Mouse (Mus musculus) T-helper 2 cell (primary cell): Measurements from ENCODE around the gene Ttll13.

Experiments used
- in situ Hi-C: fragments of 300-600 bp; cut with MboI, MseI; formaldehyde crosslinking; loops from one replicate; pipeline ENCODE4 v1.15.1; 2025; ENCODE audit warnings: high pct_unique_total_duplicates

Ttll13 gene

DNA sequence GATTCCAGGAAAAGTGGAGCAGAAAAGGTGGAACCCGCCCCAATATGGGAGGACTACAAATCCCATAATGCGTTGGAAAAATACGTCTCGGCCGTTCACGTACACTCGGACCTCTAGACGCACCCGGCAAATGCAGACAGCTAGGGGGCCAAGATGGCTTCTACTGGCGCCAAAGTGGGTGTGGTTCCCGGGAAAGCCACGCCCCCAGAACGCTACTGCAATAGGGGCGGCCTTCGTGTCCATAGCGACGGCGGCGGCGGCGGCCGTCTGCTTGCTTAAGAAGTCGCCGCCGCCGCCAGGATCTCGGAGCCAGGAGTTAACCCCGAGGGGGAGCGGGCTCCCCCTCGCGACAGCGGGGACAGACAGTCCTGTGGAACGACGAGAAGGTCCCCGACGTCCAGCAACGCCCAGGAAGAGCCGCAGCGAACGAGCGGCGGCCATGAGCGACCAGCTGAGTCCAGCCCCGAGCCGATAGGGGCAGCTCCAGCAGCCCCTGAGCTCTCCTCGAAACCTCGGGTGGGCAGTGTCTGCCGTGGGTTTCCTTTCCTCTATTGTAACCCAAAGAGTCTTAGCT, at the start of gene Ttll13:
Gene Ttll13 (plus strand): TSS at position 229 of the 574 bp plus-strand sequence.
- in situ Hi-C loops, result no loop called here

GRCm38 (mm10) chr7:80197371-80197770, 48.8 kb upstream of the Ttll13 start:
- in situ Hi-C loops, result no loop called here

- in situ Hi-C loops, result no loop called here
Observed at GRCm38 (mm10) chr7:80197941-80198778, 48.0 kb upstream of the Ttll13 start.

GRCm38 (mm10) chr7:80198863-80199262, 47.3 kb upstream of the Ttll13 start:
- in situ Hi-C loops, result no loop called here

DNA sequence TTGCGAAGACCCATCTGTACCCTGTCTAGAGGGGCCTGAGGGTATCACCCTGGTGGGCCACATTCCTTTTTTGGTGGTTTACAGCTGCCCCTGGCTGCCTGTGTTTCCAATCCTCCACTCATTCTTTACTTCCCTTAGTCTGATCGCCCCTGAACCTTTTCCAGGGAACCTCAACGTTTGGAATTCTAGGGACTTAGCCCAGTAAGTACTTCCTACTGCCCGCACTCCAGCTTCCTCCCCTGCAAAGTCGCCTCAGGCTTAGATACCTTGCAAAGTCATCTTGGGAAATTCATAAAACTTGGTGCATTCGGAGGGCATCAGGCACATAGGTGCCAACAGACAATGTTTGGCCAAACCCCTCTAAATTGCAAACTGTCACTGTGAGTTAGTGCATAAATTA, 46.9 kb upstream of the Ttll13 start:
- in situ Hi-C loops, result no loop called here

DNA sequence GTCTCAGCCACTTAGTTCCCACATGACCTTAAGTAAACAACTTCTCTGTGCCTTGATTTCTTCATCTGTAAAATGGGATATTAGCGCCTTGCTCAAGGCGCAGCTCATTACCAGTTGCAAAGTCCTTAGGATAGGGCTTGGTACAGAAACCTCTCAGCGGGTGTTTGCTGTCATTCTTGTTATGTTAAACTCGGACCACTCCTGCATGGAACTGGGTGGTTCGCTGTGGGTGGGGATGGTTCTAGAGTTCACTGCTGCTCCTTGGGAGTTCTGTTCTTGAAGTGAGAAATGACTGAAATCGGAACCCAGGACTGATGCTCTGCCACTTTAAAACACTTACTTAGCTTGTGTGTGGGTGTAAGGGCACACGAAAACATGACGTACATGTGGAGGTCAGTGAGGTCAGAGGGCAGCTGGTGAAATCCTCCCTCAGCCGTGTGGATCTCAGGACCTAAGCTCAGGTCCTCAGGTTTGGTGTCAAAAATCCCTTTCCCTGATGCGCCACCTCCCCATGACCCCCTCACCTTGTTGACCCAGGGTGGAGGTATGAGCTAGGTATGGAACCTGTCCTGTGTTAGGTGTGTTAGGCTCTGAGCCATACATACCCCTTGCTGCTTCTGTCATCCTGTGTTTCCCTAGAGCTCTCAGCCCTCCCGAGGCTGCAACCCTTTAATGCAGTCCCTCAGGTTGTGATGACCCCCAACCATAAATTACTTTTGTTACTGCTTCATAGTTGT, 46.2 kb upstream of the Ttll13 start:
- in situ Hi-C loops, result loop anchor here (10.0 kb wide), 1 partner anchor 45 kb away; no protein-coding TSS in a partner anchor

GRCm38 (mm10) chr7:80200588-80200945, 45.6 kb upstream of the Ttll13 start:
- in situ Hi-C loops, result loop anchor here (10.0 kb wide), 1 partner anchor 46 kb away; no protein-coding TSS in a partner anchor

- in situ Hi-C loops, result loop anchor here (10.0 kb wide), 1 partner anchor 46 kb away; no protein-coding TSS in a partner anchor
Observed at GRCm38 (mm10) chr7:80200963-80201539, 45.1 kb upstream of the Ttll13 start.

DNA sequence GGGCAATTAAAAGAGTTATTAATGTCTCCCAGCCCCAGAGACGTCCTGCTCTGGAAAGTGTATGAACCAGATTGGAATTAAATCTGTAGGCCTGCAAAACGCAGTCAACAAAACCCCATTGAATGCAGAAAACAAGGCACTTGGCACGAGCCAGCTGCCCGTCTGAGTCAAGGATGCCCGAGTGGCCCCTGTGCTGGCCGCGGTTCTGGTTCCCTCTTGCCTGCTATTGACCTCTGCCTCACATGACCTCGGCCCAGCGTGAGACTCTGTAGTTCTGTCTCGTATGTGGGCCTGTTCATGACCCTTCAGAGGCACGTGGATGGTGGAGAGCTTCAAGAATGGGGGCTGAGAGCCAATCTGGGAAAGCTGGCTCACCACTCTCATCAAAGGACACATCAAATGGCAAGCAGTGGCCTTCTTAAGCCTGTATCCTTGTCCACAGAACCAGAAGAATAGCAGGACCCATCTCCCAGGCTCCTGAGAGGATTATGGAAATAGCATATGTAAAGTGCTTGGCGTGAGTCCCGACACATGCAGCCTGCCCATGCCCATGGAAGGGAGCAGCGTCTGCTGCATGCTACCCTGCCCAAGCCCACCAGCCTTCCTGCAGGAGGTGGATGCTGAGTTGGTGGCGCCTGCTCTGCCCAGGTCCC, 44.2 kb upstream of the Ttll13 start:
- in situ Hi-C loops, result loop anchor here (10.0 kb wide), 1 partner anchor 47 kb away; no protein-coding TSS in a partner anchor

- in situ Hi-C loops, result loop anchor here (10.0 kb wide), 1 partner anchor 48 kb away; no protein-coding TSS in a partner anchor
Observed at GRCm38 (mm10) chr7:80202961-80203360, 43.2 kb upstream of the Ttll13 start.

DNA sequence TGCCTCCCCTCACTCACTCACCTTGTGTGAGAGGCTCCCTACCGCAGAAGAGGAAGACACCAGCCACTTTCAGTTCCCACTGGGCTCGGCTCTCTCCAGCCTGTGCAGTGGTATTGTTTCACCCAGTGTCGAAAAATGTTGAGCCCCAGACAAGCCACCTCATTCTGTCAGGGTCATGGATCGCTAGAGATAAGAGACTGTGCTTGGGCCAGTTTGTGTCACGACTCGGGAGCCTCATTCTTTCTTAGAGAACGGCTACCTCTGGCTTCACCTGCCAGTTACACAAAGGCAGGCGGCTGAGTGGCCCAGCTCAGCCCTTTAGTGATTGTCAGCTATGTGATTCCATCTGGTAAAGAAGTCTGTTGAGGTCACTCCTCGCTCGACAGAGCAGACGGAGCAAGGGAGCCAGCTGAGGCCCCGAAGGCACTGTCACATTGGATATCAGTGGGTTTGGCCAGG, 42.5 kb upstream of the Ttll13 start:
- in situ Hi-C loops, result loop anchor here (10.0 kb wide), 1 partner anchor 49 kb away; no protein-coding TSS in a partner anchor

- in situ Hi-C loops, result loop anchor here (10.0 kb wide), 1 partner anchor 50 kb away; no protein-coding TSS in a partner anchor
Observed at GRCm38 (mm10) chr7:80204362-80204761, 41.8 kb upstream of the Ttll13 start.

DNA sequence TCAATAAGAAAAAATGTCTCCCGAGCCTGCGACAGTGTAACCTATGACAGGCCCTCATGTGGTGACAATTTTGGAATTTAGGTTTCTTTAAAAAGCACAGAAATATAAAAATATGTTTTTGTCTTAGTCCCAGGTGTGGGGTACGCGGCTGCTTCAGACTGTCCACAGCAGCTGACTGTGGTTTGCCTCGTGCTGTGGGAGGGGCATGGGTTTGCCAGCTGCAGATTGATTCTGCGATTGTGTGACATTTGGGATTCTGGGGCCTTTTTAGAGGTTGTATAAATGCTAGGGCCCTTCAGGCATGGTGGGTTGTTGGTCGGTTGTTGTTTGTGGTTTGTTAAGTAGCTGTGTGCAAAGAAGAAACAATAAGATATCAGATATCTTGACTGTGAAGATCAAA, 41.2 kb upstream of the Ttll13 start:
- in situ Hi-C loops, result loop anchor here (10.0 kb wide), 1 partner anchor 50 kb away; no protein-coding TSS in a partner anchor

DNA sequence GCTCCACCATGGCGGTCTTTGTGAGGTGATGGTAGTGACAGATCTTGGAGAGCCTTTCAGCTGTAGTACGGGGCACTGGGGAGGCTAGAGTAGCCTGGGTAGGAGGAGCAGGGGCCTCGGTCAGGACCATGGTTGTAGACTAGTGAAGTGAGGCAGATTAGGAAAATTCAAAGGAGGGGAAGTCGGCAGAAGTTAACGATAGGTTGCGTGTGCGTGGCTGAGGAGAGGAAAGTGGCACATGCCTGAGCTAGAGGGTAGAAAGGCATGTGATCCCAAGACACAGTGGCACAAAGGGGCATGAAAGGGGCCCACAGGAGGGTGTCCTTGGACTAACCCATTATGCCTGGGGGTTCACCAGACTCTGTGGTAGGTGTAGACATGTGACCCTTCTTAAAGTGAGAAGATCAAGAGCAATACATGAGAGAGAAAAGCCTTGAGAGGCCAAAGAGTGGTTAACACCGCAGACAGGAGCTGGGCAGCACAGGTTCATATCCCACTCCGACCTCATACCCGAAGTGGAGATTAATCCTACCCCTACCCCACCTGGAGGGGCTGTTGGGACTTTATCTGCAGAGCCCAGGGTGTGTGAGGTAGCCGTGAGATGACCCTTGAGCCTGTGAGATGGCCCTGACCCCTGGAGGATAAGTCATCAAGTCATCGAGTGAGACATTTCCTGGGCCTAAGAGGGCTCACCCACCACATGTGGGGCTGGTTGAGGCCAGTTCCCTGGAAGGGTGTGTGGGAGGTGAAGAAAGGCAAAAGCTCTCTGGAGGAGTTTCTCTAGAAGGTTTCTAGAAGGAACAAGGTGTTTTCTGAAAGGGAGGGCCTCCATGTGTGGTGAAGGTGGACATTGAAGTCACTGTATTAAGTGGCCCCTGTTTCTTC, 40.2 kb upstream of the Ttll13 start:
- in situ Hi-C loops, result loop anchor here (10.0 kb wide), 1 partner anchor 51 kb away; no protein-coding TSS in a partner anchor

DNA sequence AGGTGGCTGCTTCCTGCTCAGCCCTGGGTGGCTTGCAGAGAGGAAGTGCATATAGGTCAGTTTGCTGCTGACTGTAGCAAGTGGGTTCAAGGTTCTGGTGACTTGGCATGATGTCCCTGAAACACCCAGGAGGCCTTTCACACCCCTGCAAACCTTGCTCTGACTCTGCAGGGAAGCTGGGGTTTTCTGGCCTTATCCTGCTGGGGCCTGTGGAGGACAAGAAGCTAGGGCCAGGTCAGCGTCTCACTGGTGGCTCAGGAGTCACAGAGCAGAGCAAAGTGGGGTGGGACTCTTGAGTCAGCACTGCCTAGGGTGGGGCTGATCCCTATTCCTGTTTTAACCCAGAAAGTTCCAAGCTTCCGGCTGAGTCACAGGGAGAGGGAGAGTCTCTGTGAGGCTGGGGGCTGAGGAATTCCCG, 38.9 kb upstream of the Ttll13 start:
- in situ Hi-C loops, result loop anchor here (10.0 kb wide), 1 partner anchor 53 kb away; no protein-coding TSS in a partner anchor

DNA sequence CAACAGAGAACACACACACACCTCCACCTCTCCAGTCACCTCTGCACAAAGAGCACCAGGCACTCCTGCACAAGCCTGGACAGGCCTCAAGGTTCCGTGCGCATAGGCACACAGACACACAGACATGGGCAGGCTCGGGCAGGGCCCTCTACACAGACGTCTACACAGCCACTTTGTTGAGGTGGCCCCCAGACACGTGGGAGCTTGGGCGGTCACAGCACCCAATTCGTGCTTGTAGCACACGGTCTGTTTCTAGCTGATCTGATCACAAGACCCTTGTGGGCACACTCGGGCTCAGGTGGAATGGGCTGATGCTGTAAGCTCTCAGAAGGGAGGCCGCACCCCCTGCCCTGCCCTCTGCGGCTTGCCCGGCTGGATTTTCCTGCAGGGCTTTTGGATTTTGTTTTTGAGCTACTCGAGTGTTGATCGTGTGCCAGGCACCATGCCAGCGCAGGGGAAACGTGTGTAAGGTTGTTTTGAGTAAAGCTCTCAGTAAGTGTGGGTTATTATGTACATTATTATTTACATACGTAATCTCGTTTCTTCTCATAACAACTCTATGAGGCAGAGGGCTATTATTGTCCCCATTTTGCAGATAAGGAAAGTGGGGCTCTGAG, 38.0 kb upstream of the Ttll13 start:
- in situ Hi-C loops, result loop anchor here (10.0 kb wide), 1 partner anchor 53 kb away; no protein-coding TSS in a partner anchor

DNA sequence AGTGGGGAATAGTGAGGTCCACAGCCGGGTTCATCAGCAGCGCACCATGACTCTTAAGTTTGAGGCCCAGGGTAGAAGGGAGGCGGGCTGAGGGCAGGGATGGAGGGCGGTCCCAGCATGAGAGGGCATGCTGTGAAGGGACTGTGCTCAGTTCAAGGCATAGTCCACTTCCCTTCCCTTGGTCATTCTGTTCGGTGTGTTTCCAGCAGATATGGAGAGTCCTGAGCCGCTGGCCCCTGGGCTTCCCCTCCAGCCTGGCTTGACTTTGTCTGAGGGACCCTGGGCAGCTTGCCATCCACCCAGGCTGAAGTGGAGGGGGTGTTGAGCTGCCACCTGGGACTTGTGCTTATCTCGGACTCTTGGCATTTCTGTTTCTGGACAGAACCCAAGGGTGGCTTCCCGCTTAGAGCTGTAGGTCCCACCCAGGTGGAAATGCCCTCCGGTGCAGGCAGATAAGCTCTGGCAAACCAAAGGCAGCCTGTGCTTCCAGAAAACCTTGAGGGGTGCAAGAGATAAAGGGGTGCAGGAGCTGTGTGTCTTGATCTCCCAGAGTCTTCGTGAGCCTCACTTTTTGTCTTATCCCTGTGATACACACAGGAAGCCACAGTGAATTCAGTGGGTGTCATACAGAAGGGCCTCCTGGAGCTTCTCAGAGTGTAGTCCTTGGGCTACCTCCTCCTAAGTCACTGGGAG, 37.3 kb upstream of the Ttll13 start:
- in situ Hi-C loops, result loop anchor here (10.0 kb wide), 1 partner anchor 54 kb away; no protein-coding TSS in a partner anchor

DNA sequence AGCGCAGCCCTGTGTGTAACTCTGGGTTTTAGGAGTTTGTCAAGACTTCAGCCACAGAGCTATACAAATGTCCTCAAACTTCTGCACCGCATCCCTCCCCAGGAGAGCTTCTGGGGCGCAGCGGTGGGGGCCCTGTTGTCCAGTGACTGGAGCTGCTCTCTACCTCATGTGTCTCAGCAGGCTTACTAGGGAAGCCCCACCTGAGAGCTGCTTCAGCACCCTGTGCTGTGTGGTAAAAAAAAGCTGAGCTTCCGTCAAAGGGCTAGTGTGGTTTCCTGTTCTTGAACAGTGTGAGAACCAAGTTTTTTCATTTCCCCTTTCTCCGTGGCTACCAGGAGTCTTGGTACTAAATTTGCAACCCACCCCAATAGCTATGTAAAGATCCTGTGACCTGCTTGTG, 36.5 kb upstream of the Ttll13 start:
- in situ Hi-C loops, result loop anchor here (10.0 kb wide), 1 partner anchor 55 kb away; no protein-coding TSS in a partner anchor
